Mouse (Mus musculus): Measurements from ENCODE around the gene Olfr61. TPM values are rescaled to one million over a fixed set of nuclear protein-coding genes. Genes with fewer than 3 reads are reported as not detected.
"Not testable (repeated sequence)": the region's sequence is repeated elsewhere in the genome, so short reads cannot be mapped to it uniquely, and the experiment has no call there.

Olfr61 gene
- polyA plus RNA-seq (2015; fragmentation: Nextera tagmentation; extraction: Ambion mirVana): not detected in 2 replicates

GRCm38 (mm10) chr7:140628670-140629069 is at the start of gene Olfr61:
TSS of gene Olfr61 (plus strand) at chr7:140628970.
- H3K9me3 ChIP-seq (replicated peaks); H3K4me1 ChIP-seq; H3K4me3 ChIP-seq (replicated peaks); H3K27ac ChIP-seq; ATAC-seq (replicated peaks; ENCODE audit: low FRiP score); H3K36me3 ChIP-seq; H3K9ac ChIP-seq; H3K27me3 ChIP-seq; H3K4me2 ChIP-seq: not testable (repeated sequence)
- WGBS: 87% methylated on average over 3 of the region's 3 CpGs

- not testable (repeated sequence) for H3K4me3 ChIP-seq (replicated peaks); H3K27me3 ChIP-seq; H3K9ac ChIP-seq; H3K27ac ChIP-seq; H3K36me3 ChIP-seq; H3K9me3 ChIP-seq (replicated peaks); ATAC-seq (replicated peaks; ENCODE audit: low FRiP score); H3K4me2 ChIP-seq; H3K4me1 ChIP-seq
- 74% methylated on average over 2 of the region's 2 CpGs for WGBS
These were observed 27.8 kb upstream of the Olfr61 start, which contains the start of gene Olfr46 for GRCm38 (mm10) chr7:140600969-140601368. TSS of gene Olfr46 (plus strand) at chr7:140601269.

- WGBS: 69% methylated on average over 1 of the region's 1 CpGs
- Histone ChIP-seq H3K36me3 (no peaks in the 10 kb centered on the region), H3K27me3 (no peaks in the 10 kb centered on the region), H3K4me2 (no peak overlapping the region), H3K4me1 (no peaks in the 10 kb centered on the region), H3K4me3 (replicated peaks) (no peak overlapping the region), H3K9ac (no peak overlapping the region), H3K27ac (no peak overlapping the region), H3K9me3 (replicated peaks) (no peaks in the 10 kb centered on the region)
- no peak for ATAC-seq (replicated peaks; ENCODE audit: low FRiP score)
These were observed 1.8 kb downstream of the Olfr61 start for GRCm38 (mm10) chr7:140630559-140630958.

GRCm38 (mm10) chr7:140646152-140646551 is 17.4 kb downstream of the Olfr61 start, which contains the start of gene Olfr53:
TSS of gene Olfr53 (plus strand) at chr7:140646452.
- H3K9me3 ChIP-seq (replicated peaks): no peaks in the 10 kb centered on the region
- no peak within 1 kb of the TSS for H3K27ac ChIP-seq
- no peak within 1 kb of the TSS for H3K4me2 ChIP-seq
- no peaks in the 10 kb centered on the region for H3K36me3 ChIP-seq
- H3K4me1 ChIP-seq: no peaks in the 10 kb centered on the region
- 86% methylated on average over 1 of the region's 1 CpGs for WGBS
- H3K4me3 ChIP-seq (replicated peaks): no peak within 1 kb of the TSS
- ATAC-seq (replicated peaks; ENCODE audit: low FRiP score): no peak
- no peaks in the 10 kb centered on the region for H3K27me3 ChIP-seq
- no peak within 1 kb of the TSS for H3K9ac ChIP-seq

- Histone ChIP-seq H3K9ac (no peak within 1 kb of the TSS), H3K4me3 (replicated peaks) (no peak within 1 kb of the TSS), H3K27me3 (no peaks in the 10 kb centered on the region), H3K4me2 (no peak within 1 kb of the TSS), H3K4me1 (no peaks in the 10 kb centered on the region), H3K36me3 (no peaks in the 10 kb centered on the region), H3K27ac (no peak within 1 kb of the TSS), H3K9me3 (replicated peaks) (no peaks in the 10 kb centered on the region)
- WGBS: 72% methylated on average over 4 of the region's 4 CpGs
- ATAC-seq (replicated peaks; ENCODE audit: low FRiP score): no peak
These were observed 30.9 kb downstream of the Olfr61 start, which contains the start of gene Olfr539 for GRCm38 (mm10) chr7:140659630-140660029. TSS of gene Olfr539 (plus strand) at chr7:140659930.

- H3K4me3 ChIP-seq (replicated peaks); H3K4me2 ChIP-seq; H3K27me3 ChIP-seq; ATAC-seq (replicated peaks; ENCODE audit: low FRiP score); H3K9me3 ChIP-seq (replicated peaks); H3K27ac ChIP-seq; H3K36me3 ChIP-seq; H3K4me1 ChIP-seq; H3K9ac ChIP-seq: not testable (repeated sequence)
- 71% methylated on average over 3 of the region's 3 CpGs for WGBS
These were observed 41.9 kb downstream of the Olfr61 start for GRCm38 (mm10) chr7:140670693-140671092.

- H3K27me3 ChIP-seq: no peaks in the 10 kb centered on the region
- H3K36me3 ChIP-seq: no peaks in the 10 kb centered on the region
- no peak overlapping the region for H3K27ac ChIP-seq
- H3K4me1 ChIP-seq: no peaks in the 10 kb centered on the region
- under 1% methylated on average over 6 of the region's 6 CpGs for WGBS
- H3K9me3 ChIP-seq (replicated peaks): no peaks in the 10 kb centered on the region
- H3K4me3 ChIP-seq (replicated peaks): no peak overlapping the region
- ATAC-seq (replicated peaks; ENCODE audit: low FRiP score): no peak
- H3K9ac ChIP-seq: no peak overlapping the region
- H3K4me2 ChIP-seq: no peak overlapping the region
These were observed 47.1 kb downstream of the Olfr61 start for GRCm38 (mm10) chr7:140675863-140676262.

GRCm38 (mm10) chr7:140679591-140679990 is 50.8 kb downstream of the Olfr61 start:
- not testable (repeated sequence) for H3K9ac ChIP-seq; ATAC-seq (replicated peaks; ENCODE audit: low FRiP score); H3K4me1 ChIP-seq; H3K36me3 ChIP-seq; H3K27me3 ChIP-seq; H3K27ac ChIP-seq; H3K4me2 ChIP-seq; H3K4me3 ChIP-seq (replicated peaks); H3K9me3 ChIP-seq (replicated peaks)
- 68% methylated on average over 4 of the region's 4 CpGs for WGBS

GRCm38 (mm10) chr7:140681651-140682050 is 52.9 kb downstream of the Olfr61 start, which contains the start of gene Olfr45:
TSS of gene Olfr45 (plus strand) at chr7:140681951.
- H3K27me3 ChIP-seq: no peaks in the 10 kb centered on the region
- no peak within 1 kb of the TSS for H3K27ac ChIP-seq
- H3K4me2 ChIP-seq: no peak within 1 kb of the TSS
- H3K4me3 ChIP-seq (replicated peaks): no peak within 1 kb of the TSS
- no peaks in the 10 kb centered on the region for H3K4me1 ChIP-seq
- ATAC-seq (replicated peaks; ENCODE audit: low FRiP score): no peak
- 97% methylated on average over 1 of the region's 1 CpGs for WGBS
- no peaks in the 10 kb centered on the region for H3K9me3 ChIP-seq (replicated peaks)
- H3K36me3 ChIP-seq: no peaks in the 10 kb centered on the region
- no peak within 1 kb of the TSS for H3K9ac ChIP-seq

Other genes starting within 250 kb of the Olfr61 start
- not detected in 2 replicates for gene Olfr531, start 226.1 kb upstream of the Olfr61 start, polyA plus RNA-seq (2015; fragmentation: Nextera tagmentation; extraction: Ambion mirVana)
- gene Olfr532, start 207.3 kb upstream of the Olfr61 start, polyA plus RNA-seq (2015; fragmentation: Nextera tagmentation; extraction: Ambion mirVana): not detected in 2 replicates
- not detected in 2 replicates for gene Olfr533, start 165.6 kb upstream of the Olfr61 start, polyA plus RNA-seq (2015; fragmentation: Nextera tagmentation; extraction: Ambion mirVana)
- gene Olfr535, start 144.8 kb upstream of the Olfr61 start, polyA plus RNA-seq (2015; fragmentation: Nextera tagmentation; extraction: Ambion mirVana): not detected in 2 replicates
- gene Olfr536, start 121.6 kb upstream of the Olfr61 start, polyA plus RNA-seq (2015; fragmentation: Nextera tagmentation; extraction: Ambion mirVana): not detected in 2 replicates
- gene Olfr538, start 61.1 kb upstream of the Olfr61 start, polyA plus RNA-seq (2015; fragmentation: Nextera tagmentation; extraction: Ambion mirVana): not detected in 2 replicates
- gene Olfr46, start 27.7 kb upstream of the Olfr61 start, polyA plus RNA-seq (2015; fragmentation: Nextera tagmentation; extraction: Ambion mirVana): not detected in 2 replicates
- not detected in 2 replicates for gene Olfr53, start 17.5 kb downstream of the Olfr61 start, polyA plus RNA-seq (2015; fragmentation: Nextera tagmentation; extraction: Ambion mirVana)
- gene Olfr539, start 31.0 kb downstream of the Olfr61 start, polyA plus RNA-seq (2015; fragmentation: Nextera tagmentation; extraction: Ambion mirVana): not detected in 2 replicates
- gene Olfr45, start 53.0 kb downstream of the Olfr61 start, polyA plus RNA-seq (2015; fragmentation: Nextera tagmentation; extraction: Ambion mirVana): not detected in 2 replicates
- gene Olfr541, start 68.3 kb downstream of the Olfr61 start, polyA plus RNA-seq (2015; fragmentation: Nextera tagmentation; extraction: Ambion mirVana): not detected in 2 replicates
- gene Cyp2e1, start 134.8 kb downstream of the Olfr61 start, polyA plus RNA-seq (2015; fragmentation: Nextera tagmentation; extraction: Ambion mirVana): 0.42 and 0.49 TPM in 2 replicates
- 0.10 and 0.22 TPM in 2 replicates for gene Syce1, start 158.9 kb downstream of the Olfr61 start, polyA plus RNA-seq (2015; fragmentation: Nextera tagmentation; extraction: Ambion mirVana)
- gene Zfp941, start 193.2 kb downstream of the Olfr61 start, polyA plus RNA-seq (2015; fragmentation: Nextera tagmentation; extraction: Ambion mirVana): 1.7 and 1.8 TPM in 2 replicates
- 0.62 and 0.82 TPM in 2 replicates for gene Urah, start 206.0 kb downstream of the Olfr61 start, polyA plus RNA-seq (2015; fragmentation: Nextera tagmentation; extraction: Ambion mirVana)
- not detected in 2 replicates for gene Scgb1c1, start 216.6 kb downstream of the Olfr61 start, polyA plus RNA-seq (2015; fragmentation: Nextera tagmentation; extraction: Ambion mirVana)
- 0.12 TPM in 1 of 2 replicates, not detected in the other for gene Odf3, start 218.8 kb downstream of the Olfr61 start, polyA plus RNA-seq (2015; fragmentation: Nextera tagmentation; extraction: Ambion mirVana)
- gene Gm45785, start 227.4 kb downstream of the Olfr61 start, polyA plus RNA-seq (2015; fragmentation: Nextera tagmentation; extraction: Ambion mirVana): not detected in 2 replicates
- 54.8 and 59.7 TPM in 2 replicates for gene Ric8a, start 228.0 kb downstream of the Olfr61 start, polyA plus RNA-seq (2015; fragmentation: Nextera tagmentation; extraction: Ambion mirVana)
- gene Bet1l, start 228.6 kb downstream of the Olfr61 start, polyA plus RNA-seq (2015; fragmentation: Nextera tagmentation; extraction: Ambion mirVana): 35.9 and 37.2 TPM in 2 replicates

Data from kidney, embryonic 15.5 days (tissue).